Mouse (Mus musculus): Measurements from ENCODE around the gene Ano2.

Ano2 gene

GRCm38 (mm10) chr6:125894340-125894739 lies 204.1 kb downstream of the Ano2 start:
- ATAC-seq (ENCODE audit: low TSS enrichment) = no peak

- no peak for ATAC-seq (ENCODE audit: low TSS enrichment)
Measured at GRCm38 (mm10) chr6:125914446-125914845, 224.2 kb downstream of the Ano2 start.

DNA sequence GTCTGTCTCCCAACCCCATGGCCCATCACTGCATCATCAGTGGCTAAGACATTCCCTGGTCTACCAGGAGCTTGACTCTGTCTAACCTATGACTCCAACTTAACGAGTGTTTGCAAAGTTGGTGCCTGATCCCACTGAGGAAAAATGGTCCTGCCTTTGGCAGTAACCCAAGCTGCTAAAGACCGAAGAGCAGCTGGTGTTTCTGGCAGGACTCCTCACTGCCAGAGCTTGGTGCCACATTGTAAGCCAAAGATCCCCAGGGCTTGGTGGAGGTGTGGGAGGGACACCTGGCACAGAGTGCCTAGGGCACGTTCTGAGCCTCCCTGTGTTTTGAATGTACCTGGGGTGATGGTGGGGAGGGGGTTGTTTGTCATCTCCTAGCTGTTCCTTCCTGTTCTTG lies 232.5 kb downstream of the Ano2 start:
- no peak for ATAC-seq (ENCODE audit: low TSS enrichment)

DNA sequence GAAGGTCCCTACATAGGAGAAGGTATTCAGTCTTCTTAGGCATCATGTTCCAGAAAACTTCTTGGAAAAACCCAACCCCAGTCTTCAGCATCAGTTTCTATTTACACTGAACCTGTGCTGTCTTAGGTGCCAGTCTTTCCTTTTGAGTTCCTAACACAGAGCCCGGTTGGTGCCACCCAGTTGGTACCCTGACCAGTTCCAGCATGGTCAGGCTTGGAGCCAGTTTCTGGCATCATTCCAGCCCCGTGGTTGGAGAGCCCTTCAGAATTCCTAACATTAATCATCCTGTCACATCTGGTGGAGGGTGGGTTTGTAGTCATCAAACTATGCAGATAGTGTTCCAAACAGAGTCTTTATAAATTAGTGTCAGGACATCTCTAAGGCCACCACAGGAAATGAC lies 234.8 kb downstream of the Ano2 start:
- no peak for ATAC-seq (ENCODE audit: low TSS enrichment)

GRCm38 (mm10) chr6:125925861-125926260 lies 235.6 kb downstream of the Ano2 start:
- no peak for ATAC-seq (ENCODE audit: low TSS enrichment)

DNA sequence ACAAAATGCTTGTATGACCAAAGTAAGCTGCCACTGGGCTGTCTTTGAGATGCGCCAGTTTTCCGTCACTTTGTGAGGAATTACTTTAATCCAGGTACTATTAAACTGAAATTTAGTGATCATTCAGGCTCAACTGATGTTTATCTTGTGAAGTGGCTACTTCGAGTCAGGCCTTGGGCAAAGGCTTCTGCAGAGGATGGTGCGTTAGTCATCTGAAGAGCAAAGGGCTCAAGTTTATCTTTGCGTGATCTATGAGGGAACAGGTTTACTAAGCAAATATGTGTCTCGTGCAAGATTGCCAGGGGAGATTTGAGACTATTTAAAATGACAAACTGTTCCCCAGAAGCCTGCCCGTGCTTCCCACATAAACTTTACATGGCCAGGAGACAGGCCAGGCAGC lies 241.7 kb downstream of the Ano2 start:
- no peak for ATAC-seq (ENCODE audit: low TSS enrichment)

DNA sequence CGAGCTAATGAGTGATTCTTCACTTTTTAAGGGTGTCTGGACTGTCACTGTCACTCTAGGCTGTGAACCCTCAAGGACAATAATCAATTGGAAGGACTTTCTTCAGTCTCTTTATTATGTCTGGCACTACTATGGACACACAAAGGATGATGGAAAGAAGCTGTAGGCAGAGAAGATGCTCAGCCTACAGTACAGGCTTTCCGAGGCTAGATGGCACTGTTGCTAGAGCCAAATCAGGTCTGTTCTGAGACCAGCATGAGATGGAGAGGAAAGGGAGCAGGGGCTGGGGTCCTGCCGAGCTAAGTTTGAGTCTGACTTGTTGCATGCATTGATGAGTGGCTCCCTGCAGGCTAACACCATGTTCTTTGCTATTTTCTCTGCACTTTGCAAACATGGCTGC lies 264.7 kb downstream of the Ano2 start:
- ATAC-seq (ENCODE audit: low TSS enrichment) = peak; percentile 93

DNA sequence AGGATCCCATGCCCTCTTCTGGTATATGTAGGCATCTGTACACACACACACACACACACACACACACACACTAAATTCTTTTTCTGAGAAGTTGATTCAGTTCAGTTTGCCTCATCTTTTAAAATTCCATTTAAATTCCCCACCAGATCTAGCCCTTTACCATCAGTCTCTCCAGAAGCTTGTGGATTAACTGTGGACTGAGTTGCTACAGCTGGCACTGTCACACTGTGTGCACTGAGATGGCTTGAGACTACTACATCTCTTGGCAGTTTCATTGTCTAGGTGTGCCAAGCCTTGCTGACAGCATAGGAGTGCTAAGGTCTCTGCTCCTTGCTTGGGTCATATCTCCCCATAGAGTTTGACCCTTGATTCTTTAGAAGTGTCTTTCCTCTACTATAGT lies 283.3 kb downstream of the Ano2 start:
- no peak for ATAC-seq (ENCODE audit: low TSS enrichment)

DNA sequence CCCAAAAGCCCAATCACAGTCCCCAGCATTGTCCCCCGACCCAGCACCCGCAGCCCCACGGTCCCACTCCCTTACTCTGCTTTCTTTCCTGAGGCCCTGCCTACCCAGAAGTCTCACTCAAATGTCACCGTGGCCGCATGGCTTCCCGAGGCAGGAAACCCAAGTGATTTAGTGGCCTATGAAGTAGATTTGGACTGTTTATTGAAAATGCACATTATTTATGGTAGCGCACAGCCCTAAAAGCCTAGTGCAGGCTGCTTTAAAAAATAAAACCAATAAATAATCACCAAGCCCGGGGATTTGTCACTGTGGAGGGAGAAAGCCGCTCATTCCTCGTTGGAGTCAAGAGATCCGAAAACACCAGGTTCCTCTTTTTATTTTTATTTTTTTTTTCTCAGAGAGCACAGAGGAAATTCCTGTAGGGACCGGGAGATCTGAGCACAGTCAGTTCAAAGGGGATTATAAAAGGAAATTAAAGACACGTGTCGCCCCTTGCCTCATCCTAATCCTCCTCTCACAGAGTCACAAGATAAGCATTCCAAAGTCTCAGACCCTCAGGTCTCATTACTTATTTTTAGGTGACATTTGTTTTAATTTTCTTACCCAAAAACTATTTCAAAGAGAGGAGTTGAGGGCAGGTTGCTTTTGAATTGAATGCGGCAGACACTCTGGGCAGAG lies 285.7 kb downstream of the Ano2 start:
- no peak for ATAC-seq (ENCODE audit: low TSS enrichment)

DNA sequence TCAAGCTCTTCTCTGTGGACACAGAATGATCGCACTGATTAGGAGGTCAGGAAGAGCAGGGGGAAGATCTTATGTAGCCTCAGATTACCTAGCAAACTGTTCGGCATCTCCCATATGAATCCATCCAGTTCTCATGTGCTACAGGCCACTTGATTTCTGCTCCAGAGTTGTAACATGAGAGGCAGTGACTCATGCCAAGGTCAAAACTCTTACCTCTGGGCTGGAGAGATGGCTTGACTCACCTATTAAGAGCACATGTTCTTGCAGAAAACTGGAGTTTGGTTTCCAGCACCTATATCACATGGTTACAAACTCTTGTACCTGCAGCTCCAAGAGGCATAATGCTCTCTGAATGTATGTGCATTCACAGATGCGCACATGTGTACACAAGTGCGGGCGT lies 289.4 kb downstream of the Ano2 start:
- no peak for ATAC-seq (ENCODE audit: low TSS enrichment)

GRCm38 (mm10) chr6:125984050-125984449 lies 293.8 kb downstream of the Ano2 start:
- no peak for ATAC-seq (ENCODE audit: low TSS enrichment)

DNA sequence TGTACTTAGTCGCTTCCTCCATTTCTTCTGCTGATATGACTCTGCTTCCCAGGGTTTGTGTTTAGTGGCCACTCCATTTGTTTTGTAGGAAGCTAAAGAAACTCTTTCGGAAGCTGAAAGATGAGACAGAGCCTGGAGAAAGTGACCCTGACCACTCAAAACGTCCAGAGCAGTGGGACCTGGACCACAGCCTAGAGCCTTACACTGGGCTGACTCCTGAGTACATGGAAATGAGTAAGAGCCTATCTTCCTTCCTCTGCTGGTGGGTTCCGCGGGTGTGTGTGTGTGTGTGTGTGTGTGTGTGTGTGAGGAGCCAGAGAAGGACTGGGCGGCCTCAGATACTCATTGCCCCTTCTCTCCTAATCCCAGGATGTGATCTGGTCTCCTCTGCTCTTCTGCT lies 302.5 kb downstream of the Ano2 start:
- ATAC-seq (ENCODE audit: low TSS enrichment) = no peak

DNA sequence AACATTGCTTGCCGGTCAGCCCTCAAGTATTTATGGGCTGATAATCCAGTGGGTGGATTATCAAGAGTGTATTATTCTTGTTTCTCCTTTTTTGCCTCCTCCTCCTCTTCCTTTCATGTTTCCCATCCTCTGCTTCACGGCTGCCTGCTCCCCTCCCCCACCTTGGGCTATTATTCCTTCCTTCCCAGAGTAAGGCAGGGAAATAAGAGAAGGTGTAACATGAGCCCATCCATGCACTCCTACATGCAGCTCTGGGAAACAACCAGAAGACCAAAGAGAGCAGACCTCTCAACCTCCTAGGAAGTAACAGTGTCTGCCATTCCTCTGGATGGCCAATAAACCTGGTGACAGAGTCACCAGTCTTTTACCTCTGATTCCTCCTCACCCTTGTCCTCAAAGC lies 311.6 kb downstream of the Ano2 start:
- no peak for ATAC-seq (ENCODE audit: low TSS enrichment)

GRCm38 (mm10) chr6:126003002-126003742 lies 313.0 kb downstream of the Ano2 start:
- ATAC-seq (ENCODE audit: low TSS enrichment) = no peak

DNA sequence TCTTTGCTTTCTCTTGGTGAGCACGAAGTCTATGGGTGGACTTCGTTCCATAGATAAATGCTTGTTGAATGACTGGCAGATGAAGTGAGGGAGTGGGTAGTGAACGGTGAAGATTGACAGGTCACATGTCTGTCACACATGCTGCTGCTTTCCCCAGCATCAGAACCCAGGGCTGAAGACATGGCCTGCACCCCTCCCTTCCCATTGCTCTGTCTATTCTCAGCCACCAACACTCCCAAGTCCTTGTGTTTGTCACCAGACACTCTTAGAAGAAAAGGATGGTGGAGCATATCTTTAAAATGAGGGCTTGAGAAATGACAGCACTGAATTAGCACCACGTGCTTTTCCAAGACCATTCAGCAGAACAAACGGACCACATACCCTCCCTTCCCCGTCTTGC lies 316.4 kb downstream of the Ano2 start:
- ATAC-seq (ENCODE audit: low TSS enrichment) = no peak

GRCm38 (mm10) chr6:126009083-126009482 lies 318.9 kb downstream of the Ano2 start:
- 0 out of 2 replicates have a peak, but pooled peaks have one; percentile 27 for ATAC-seq (ENCODE audit: low TSS enrichment)

- ATAC-seq (ENCODE audit: low TSS enrichment) = no peak
Measured at GRCm38 (mm10) chr6:126016991-126017390, 326.8 kb downstream of the Ano2 start.

GRCm38 (mm10) chr6:126018411-126018810 lies 328.2 kb downstream of the Ano2 start:
- ATAC-seq (ENCODE audit: low TSS enrichment) = no peak

- ATAC-seq (ENCODE audit: low TSS enrichment) = no peak
Measured at GRCm38 (mm10) chr6:126033693-126034402, 343.6 kb downstream of the Ano2 start.

- ATAC-seq (ENCODE audit: low TSS enrichment) = no peak
Measured at GRCm38 (mm10) chr6:126034403-126034724, 344.1 kb downstream of the Ano2 start.

DNA sequence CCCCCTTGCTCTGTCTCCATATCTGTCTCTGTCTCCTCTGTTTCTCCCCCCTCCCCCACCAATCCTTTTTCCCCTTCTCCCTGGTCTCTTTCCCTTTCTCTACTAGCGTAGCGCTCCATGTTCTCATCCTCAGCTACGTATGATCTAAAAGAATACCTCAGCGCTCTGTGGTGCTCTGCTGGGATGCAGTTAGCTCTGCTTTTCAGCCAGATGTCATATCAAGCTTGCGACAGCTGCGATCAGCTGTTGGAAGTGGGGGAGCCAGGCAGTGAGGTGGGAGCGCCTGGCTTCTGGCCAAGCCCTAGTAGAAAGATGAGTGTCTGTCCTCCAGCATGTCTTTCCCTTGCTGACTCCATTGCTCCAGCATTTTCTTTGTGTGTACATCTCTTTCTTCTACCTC lies 344.5 kb downstream of the Ano2 start:
- no peak for ATAC-seq (ENCODE audit: low TSS enrichment)

DNA sequence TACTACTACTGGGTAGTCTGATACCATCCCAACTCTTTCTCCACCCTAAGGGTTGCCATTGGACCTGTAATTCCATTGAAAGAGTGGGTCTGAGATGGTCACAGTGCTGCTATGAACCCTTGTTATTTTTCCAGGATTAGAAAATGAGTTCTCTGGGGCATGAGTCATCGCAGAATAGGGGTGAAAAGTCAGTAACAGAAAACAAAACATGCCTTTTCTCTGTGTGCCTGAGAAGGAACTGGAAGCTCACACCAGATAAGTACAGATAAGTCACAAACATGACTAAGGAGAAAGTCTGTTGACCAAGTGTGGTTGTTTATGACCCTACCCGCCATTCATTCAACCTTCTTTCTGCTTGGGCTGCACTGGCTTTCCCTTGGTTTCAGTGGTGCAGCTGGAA lies 345.4 kb downstream of the Ano2 start:
- no peak for ATAC-seq (ENCODE audit: low TSS enrichment)

GRCm38 (mm10) chr6:126045931-126046330 lies 355.7 kb downstream of the Ano2 start:
- ATAC-seq (ENCODE audit: low TSS enrichment) = no peak

All from frontal cortex, adult (tissue).